Mouse (Mus musculus) heart, postnatal 0 days (tissue): Measurements from ENCODE around the gene Gm45713. TPM values are rescaled to one million over a fixed set of nuclear protein-coding genes. Genes with fewer than 3 reads are reported as not detected.
"Not testable (repeated sequence)": the region's sequence is repeated elsewhere in the genome, so short reads cannot be mapped to it uniquely, and the experiment has no call there.

ENCODE experiments used
- ATAC-seq: fragments of 200-750 bp; cut with Nextera tagmentation; 2 replicates; pipeline ENCODE4 v1.8.0; 2017; ENCODE audit warnings: low read depth, moderate number of reproducible peaks, moderate library complexity; ENCODE audit not compliant: insufficient read depth
- DNase-seq: peaks from one replicate; pipeline ENCODE4 v3.0.0-alpha.2; 2016; ENCODE audit warnings: low spot score
- H3K27ac ChIP-seq: fragments of 300-500 bp; sonication (generic); 2 replicates; pipeline ENCODE4 v1.5.1; 2014; ENCODE audit warnings: low read depth, mild to moderate bottlenecking
- H3K27me3 ChIP-seq: fragments of 300-500 bp; sonication (generic); 2 replicates; pipeline ENCODE4 v1.6.1; 2014; ENCODE audit warnings: low read length, mixed read lengths; ENCODE audit not compliant: control insufficient read depth, insufficient read depth
- H3K36me3 ChIP-seq: fragments of 300-500 bp; sonication (generic); replicated peaks from 2 replicates; pipeline ENCODE4 v1.6.1; 2014; ENCODE audit warnings: low read length, mixed read lengths; ENCODE audit not compliant: control insufficient read depth, insufficient read depth
- H3K4me1 ChIP-seq: fragments of 300-500 bp; sonication (generic); 2 replicates; pipeline ENCODE4 v1.6.1; 2014; ENCODE audit warnings: antibody characterized with exemption; ENCODE audit not compliant: control insufficient read depth, insufficient read depth
- H3K4me2 ChIP-seq: fragments of 300-500 bp; sonication (generic); 2 replicates; pipeline ENCODE4 v1.6.1; 2014; ENCODE audit warnings: low read depth, mild to moderate bottlenecking, low read length, moderate library complexity
- H3K4me3 ChIP-seq: fragments of 300-500 bp; sonication (generic); 2 replicates; pipeline ENCODE4 v1.5.1; 2014; ENCODE audit warnings: low read depth, low read length
- H3K9ac ChIP-seq: fragments of 300-500 bp; sonication (generic); replicated peaks from 2 replicates; pipeline ENCODE4 v1.6.1; 2014; ENCODE audit warnings: low read depth, low read length, mixed read lengths
- H3K9me3 ChIP-seq: fragments of 300-500 bp; sonication (generic); replicated peaks from 2 replicates; pipeline ENCODE4 v1.6.1; 2016; ENCODE audit warnings: low read length; ENCODE audit not compliant: control insufficient read depth
- CTCF ChIP-seq: IDR thresholded peaks from 2 replicates; pipeline ENCODE4 v1.5.1; 2016; ENCODE audit warnings: antibody characterized with exemption, control low read depth, low read depth
- EP300 ChIP-seq: IDR thresholded peaks from 2 replicates; pipeline ENCODE4 v1.6.1; 2016; ENCODE audit warnings: antibody characterized with exemption, low read depth
- WGBS: fragments of 180-500 bp; shearing (Covaris S2); extraction: QIAGEN DNeasy Blood & Tissue Kit; methylation state at CpG from one replicate; pipeline ENCODE4 v1.1.7; 2014; 5-methylcytosine and 5-hydroxymethylcytosine counted together
- polyA plus RNA-seq: library from polyadenylated mRNA; unstranded; fragments of >200 nt; fragmentation: Nextera tagmentation; extraction: Ambion mirVana; gene quantifications from 2 replicates; pipeline ENCODE4 v1.2.1, GENCODE M21; 2015
- total RNA-seq: library from RNA; depleted of rRNA; stranded (reverse); fragments of >200 nt; gene quantifications from 2 replicates; pipeline ENCODE4 v1.2.3, GENCODE M21; 2014; ENCODE audit warnings: low replicate concordance

Gm45713 gene
- total and polyA plus RNA-seq, 2 experiments from 2014 or later = 0.19 to 0.78 TPM

GRCm38 (mm10) chr7:45117566-45117965, 18.5 kb downstream of the Gm45713 start:
- WGBS = 86% methylated on average over 8 of the region's 8 CpGs
- Histone ChIP-seq H3K4me3 (no peak overlapping the region), H3K4me2 (no peak overlapping the region), H3K4me1 (no peaks in the 10 kb centered on the region; the same call in 1 of the 2 replicates), H3K27me3 (no peaks in the 10 kb centered on the region), H3K36me3 (peaks cover 36% of the 10 kb centered on the region), H3K9ac (no peak overlapping the region), H3K9me3 (no peaks in the 10 kb centered on the region), H3K27ac (no peak overlapping the region)
- ATAC-seq (no peak), DNase-seq (no peak)
- TF ChIP-seq CTCF = no peak
- no peak for TF ChIP-seq EP300

GRCm38 (mm10) chr7:45113476-45113875, 22.6 kb downstream of the Gm45713 start:
- WGBS = 20% methylated on average over 2 of the region's 2 CpGs
- Histone ChIP-seq H3K4me2 (no peak overlapping the region), H3K4me1 (no peaks in the 10 kb centered on the region), H3K27me3 (no peaks in the 10 kb centered on the region), H3K9me3 (no peaks in the 10 kb centered on the region), H3K4me3 (no peak overlapping the region), H3K36me3 (no peaks in the 10 kb centered on the region), H3K9ac (0 out of 2 replicates have a peak overlapping the region, but pooled peaks have one; percentile 4), H3K27ac (no peak overlapping the region)
- TF ChIP-seq EP300 (no peak), CTCF (no peak)
- ATAC-seq (no peak), DNase-seq (no peak)

DNA sequence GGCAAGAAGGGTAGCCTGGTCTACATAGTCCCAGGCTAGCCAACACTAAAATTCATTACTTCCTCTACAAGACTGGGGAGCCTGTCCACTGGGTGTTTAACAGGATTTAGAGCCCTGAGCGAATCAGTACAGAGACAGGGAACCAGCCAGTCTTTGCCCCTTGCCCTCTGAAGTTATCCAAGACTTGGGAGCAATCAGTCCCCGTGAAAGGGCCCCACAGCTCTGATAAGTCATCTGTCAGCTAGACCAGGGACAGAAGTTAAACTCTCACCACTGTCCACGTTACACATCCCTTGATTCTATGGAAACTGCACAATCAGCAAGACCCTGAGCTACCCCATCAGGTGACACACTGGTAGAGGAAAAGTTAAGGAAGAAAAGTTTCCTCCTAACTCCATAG, 23.5 kb downstream of the Gm45713 start:
- no peak for TF ChIP-seq CTCF
- no peak for TF ChIP-seq EP300
- H3K9me3 ChIP-seq = no peaks in the 10 kb centered on the region
- no peak overlapping the region for H3K9ac ChIP-seq
- no peak overlapping the region for H3K4me3 ChIP-seq
- H3K4me2 ChIP-seq = no peak overlapping the region
- DNase-seq = no peak
- no peaks in the 10 kb centered on the region for H3K36me3 ChIP-seq
- H3K27me3 ChIP-seq = no peaks in the 10 kb centered on the region
- WGBS = 51% methylated on average over 3 of the region's 3 CpGs
- no peak overlapping the region for H3K27ac ChIP-seq
- no peak for ATAC-seq
- no peaks in the 10 kb centered on the region for H3K4me1 ChIP-seq

GRCm38 (mm10) chr7:45111940-45112339, 24.1 kb downstream of the Gm45713 start:
- ATAC-seq (no peak), DNase-seq (no peak)
- TF ChIP-seq CTCF (no peak), EP300 (no peak)
- H3K9ac ChIP-seq = no peak overlapping the region
- H3K9me3 ChIP-seq = no peaks in the 10 kb centered on the region
- 59% methylated on average over 2 of the region's 2 CpGs for WGBS
- H3K27ac ChIP-seq = no peak overlapping the region
- H3K27me3 ChIP-seq = no peaks in the 10 kb centered on the region
- H3K4me2 ChIP-seq = no peak overlapping the region
- no peak overlapping the region for H3K4me3 ChIP-seq
- no peaks in the 10 kb centered on the region for H3K36me3 ChIP-seq
- H3K4me1 ChIP-seq = no peaks in the 10 kb centered on the region

- WGBS = 87% methylated on average over 4 of the region's 4 CpGs
- not testable (repeated sequence) for H3K27ac ChIP-seq, H3K36me3 ChIP-seq, H3K27me3 ChIP-seq, H3K4me3 ChIP-seq, H3K9me3 ChIP-seq, H3K4me2 ChIP-seq, H3K9ac ChIP-seq, H3K4me1 ChIP-seq, ATAC-seq, DNase-seq
Measured at GRCm38 (mm10) chr7:45110089-45110488, 25.9 kb downstream of the Gm45713 start.

DNA sequence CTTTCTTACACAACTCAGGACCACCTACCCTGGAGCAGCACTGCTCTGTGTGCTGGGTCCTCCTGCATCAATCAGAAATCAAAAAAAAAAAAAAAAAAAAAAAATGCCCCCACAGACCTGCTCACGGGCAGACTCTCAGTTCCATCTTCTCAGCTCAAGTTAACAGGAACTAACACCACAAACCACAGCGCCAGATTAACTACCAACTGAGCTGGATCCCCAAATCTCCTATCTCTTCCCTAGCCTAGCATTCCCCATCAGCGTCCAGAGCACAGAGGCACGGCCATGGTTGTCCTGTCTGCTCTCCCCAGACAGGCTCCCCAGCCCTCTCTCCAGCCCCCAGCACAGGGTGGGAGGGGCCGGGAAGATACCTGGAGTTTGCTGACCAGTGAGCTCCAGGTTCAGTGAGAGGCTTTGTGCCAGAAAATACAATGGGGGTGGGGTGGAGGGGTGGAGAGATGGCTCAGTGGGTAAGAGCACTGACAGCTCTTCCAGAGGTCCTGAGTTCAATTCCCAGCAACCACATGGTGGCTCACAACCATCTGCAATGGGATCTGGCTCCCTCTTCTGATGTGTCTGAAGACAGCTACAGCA, 28.9 kb downstream of the Gm45713 start:
- TF ChIP-seq CTCF (no peak), EP300 (no peak)
- ATAC-seq (no peak), DNase-seq (no peak)
- Histone ChIP-seq H3K4me3 (no peak overlapping the region), H3K36me3 (no peaks in the 10 kb centered on the region), H3K9me3 (no peaks in the 10 kb centered on the region), H3K9ac (no peak overlapping the region), H3K27me3 (no peaks in the 10 kb centered on the region), H3K27ac (no peak overlapping the region), H3K4me1 (peaks cover 17% of the 10 kb centered on the region), H3K4me2 (no peak overlapping the region)
- WGBS = 48% methylated on average over 5 of the region's 5 CpGs
